Mouse (Mus musculus) embryonic stem cell, embryonic (primary cell): ENCODE results near the gene Tmub1.

ENCODE experiments used
- CTCF ChIA-PET, 4 experiments: fragments of 300-600 bp in 2 of 4; fragments of 350-600 bp in 2 of 4; sonication (Branson Sonifier 250); formaldehyde crosslinking; loops; one replicate each; lab custom pipeline; 2022; ENCODE audit warnings: inconsistent platforms in 2 of 4; lab: Charles Lee
- POLR2A ChIA-PET, 4 experiments: fragments of 300-600 bp in 2 of 4; fragments of 350-600 bp in 2 of 4; sonication (Branson Sonifier 250); formaldehyde crosslinking; loops; one replicate each; lab custom pipeline; 2022; ENCODE audit warnings: antibody characterized with exemption in 4 of 4, inconsistent platforms in 1 of 4; lab: Charles Lee

The Tmub1 gene

DNA sequence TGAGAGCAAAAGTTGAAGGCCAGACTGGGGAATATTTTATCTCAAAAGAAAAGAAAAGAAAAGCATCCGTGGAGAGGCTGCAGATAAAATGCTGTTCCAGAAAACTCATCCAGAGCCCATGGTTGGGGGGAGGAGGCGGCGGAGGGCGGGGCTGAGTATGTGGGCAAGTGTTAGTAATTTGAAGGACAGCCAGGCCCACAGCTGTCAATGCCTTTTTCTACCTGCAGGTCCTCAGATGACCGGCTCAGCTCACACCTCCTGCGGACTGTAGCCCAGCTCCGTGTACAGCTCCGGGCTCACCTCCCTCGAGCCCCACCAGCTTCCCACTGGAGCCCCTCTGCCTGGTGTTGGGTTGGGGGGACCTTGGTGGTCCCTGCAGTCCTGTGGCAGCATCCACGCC is 48.0 kb downstream of the Tmub1 start:
- POLR2A ChIA-PET = interaction anchor here in 2 of 4 experiments (0.6 to 2.0 kb wide), 14 partner anchors 9 to 235 kb away, joined by 3 to 6 read pairs (median 4); no protein-coding TSS in a partner anchor
- CTCF ChIA-PET = interaction anchor here (0.9 to 8.0 kb wide), 9 partner anchors 9 to 85 kb away, joined by 3 to 35 read pairs (median 4); no protein-coding TSS in a partner anchor

GRCm38 (mm10) chr5:24396254-24396653 is 51.4 kb downstream of the Tmub1 start:
- CTCF ChIA-PET = interaction anchor here (0.6 to 7.5 kb wide), 42 partner anchors 9 to 519 kb away, joined by 3 to 76 read pairs (median 4); partner anchors contain the start of genes Agap3 (in 1 of the 4), Asic3 (in 1 of the 4), Fastk (in 1 of the 4) and Nos3 (in 1 of the 4)
- POLR2A ChIA-PET = interaction anchor here in 3 of 4 experiments (0.6 to 3.8 kb wide), 11 partner anchors 8 to 84 kb away, joined by 3 to 25 read pairs (median 4); partner anchors contain the start of genes Asic3 (in 1 of the 3), Cdk5 (in 1 of the 3) and Slc4a2 (in 1 of the 3)
